Mouse (Mus musculus): Measurements from ENCODE around the gene Trmo. TPM values are rescaled to one million over a fixed set of nuclear protein-coding genes. Genes with fewer than 3 reads are reported as not detected.

The Trmo gene
- total RNA-seq, 2 experiments from 2014 or later: 2.9 to 3.1 TPM

GRCm38 (mm10) chr4:46370406-46370805, 18.8 kb downstream of the Trmo start:
- no peak for DNase-seq

GRCm38 (mm10) chr4:46369070-46369469, 20.2 kb downstream of the Trmo start:
- no peak for DNase-seq

GRCm38 (mm10) chr4:46367487-46367959, 21.7 kb downstream of the Trmo start:
- DNase-seq: no peak

GRCm38 (mm10) chr4:46364360-46364759, 24.9 kb downstream of the Trmo start:
- no peak for DNase-seq

GRCm38 (mm10) chr4:46361258-46361657, 28.0 kb downstream of the Trmo start:
- DNase-seq: no peak

- DNase-seq: no peak
Observed at GRCm38 (mm10) chr4:46359539-46360253, 29.5 kb downstream of the Trmo start.

GRCm38 (mm10) chr4:46356351-46357133, 32.7 kb downstream of the Trmo start:
- peak; percentile 36 for DNase-seq

- DNase-seq: no peak
Observed at GRCm38 (mm10) chr4:46353045-46353444, 36.2 kb downstream of the Trmo start.

GRCm38 (mm10) chr4:46349530-46349929, 39.7 kb downstream of the Trmo start:
- no peak for DNase-seq

- no peak for DNase-seq
Observed at GRCm38 (mm10) chr4:46348897-46349296, 40.3 kb downstream of the Trmo start.

- no peak for DNase-seq
Observed at GRCm38 (mm10) chr4:46347580-46348515, 41.4 kb downstream of the Trmo start.

GRCm38 (mm10) chr4:46347141-46347540, 42.1 kb downstream of the Trmo start:
- no peak for DNase-seq

- no peak for DNase-seq
Observed at GRCm38 (mm10) chr4:46346221-46346620, 43.0 kb downstream of the Trmo start.

- DNase-seq: no peak
Observed at GRCm38 (mm10) chr4:46345773-46346100, 43.5 kb downstream of the Trmo start.

GRCm38 (mm10) chr4:46345056-46345772, 44.0 kb downstream of the Trmo start:
- DNase-seq: no peak

GRCm38 (mm10) chr4:46344288-46344687, 44.9 kb downstream of the Trmo start:
- DNase-seq: no peak

GRCm38 (mm10) chr4:46343596-46344260, 45.5 kb downstream of the Trmo start, which contains the start of gene Foxe1:
Gene Foxe1, plus strand, starts transcription at chr4:46343609.
- no peak for DNase-seq

- no peak for DNase-seq
Observed at GRCm38 (mm10) chr4:46342711-46343286, 46.4 kb downstream of the Trmo start.

GRCm38 (mm10) chr4:46341831-46342680, 47.2 kb downstream of the Trmo start:
- DNase-seq: no peak

GRCm38 (mm10) chr4:46339584-46339983, 49.7 kb downstream of the Trmo start:
- DNase-seq: no peak
